Mouse (Mus musculus) common myeloid progenitor, adult 5-6 weeks (primary cell): ENCODE results near the gene Dclk2. TPM values are rescaled to one million over a fixed set of nuclear protein-coding genes. Genes with fewer than 3 reads are reported as not detected.

Experiments
- total RNA-seq: library from RNA; stranded (forward); fragments of 200-1000, 187-1606 nt; gene quantifications from 2 replicates; pipeline ENCODE4 v1.2.3, GENCODE M21; 2017

Dclk2 gene
- total RNA-seq, 1 experiment from 2014 or later, result 2.0 TPM

Other genes starting within 250 kb of the Dclk2 start
- 23.9 and 29.4 TPM in 2 replicates for gene Cd1d1, start 78.6 kb upstream of the Dclk2 start, total RNA-seq